Mouse (Mus musculus) limb, embryonic 11.5 days (tissue): Measurements from ENCODE around the gene Mcrs1. TPM values are rescaled to one million over a fixed set of nuclear protein-coding genes. Genes with fewer than 3 reads are reported as not detected.
A peak's percentile ranks its signal among the peaks of the same experiment; 100 is the strongest.

Experiments used
- ATAC-seq: fragments of 200-750 bp; cut with Nextera tagmentation; 2 replicates; pipeline ENCODE4 v1.8.0; 2017; ENCODE audit warnings: low read depth; ENCODE audit not compliant: insufficient number of reproducible peaks, low FRiP score, low TSS enrichment
- DNase-seq: peaks from one replicate; pipeline ENCODE4 v3.0.0-alpha.2; 2015; ENCODE audit warnings: low spot score
- H3K27ac ChIP-seq: fragments of 300-500 bp; sonication (generic); replicated peaks from 2 replicates; pipeline ENCODE4 v1.5.1; 2014; ENCODE audit warnings: low read depth, mild to moderate bottlenecking, low read length
- H3K27me3 ChIP-seq: fragments of 300-500 bp; sonication (generic); 2 replicates; pipeline ENCODE4 v1.6.1; 2014; ENCODE audit warnings: mild to moderate bottlenecking, low read length, mixed read lengths; ENCODE audit not compliant: control insufficient read depth, insufficient read depth
- H3K36me3 ChIP-seq: fragments of 300-500 bp; sonication (generic); 2 replicates; pipeline ENCODE4 v1.6.1; 2014; ENCODE audit warnings: mild to moderate bottlenecking, low read length, moderate library complexity, mixed read lengths; ENCODE audit not compliant: control insufficient read depth, insufficient read depth
- H3K4me1 ChIP-seq: fragments of 300-500 bp; sonication (generic); 2 replicates; pipeline ENCODE4 v1.6.1; 2014; ENCODE audit warnings: low read length, mixed read lengths; ENCODE audit not compliant: control insufficient read depth, insufficient read depth
- H3K4me2 ChIP-seq: fragments of 300-500 bp; sonication (generic); 2 replicates; pipeline ENCODE4 v1.6.1; 2014; ENCODE audit warnings: low read depth, mild to moderate bottlenecking, moderate library complexity; ENCODE audit not compliant: severe bottlenecking
- H3K4me3 ChIP-seq: fragments of 300-500 bp; sonication (generic); 2 replicates; pipeline ENCODE4 v1.5.1; 2014; ENCODE audit warnings: low read depth, low read length
- H3K9ac ChIP-seq: fragments of 300-500 bp; sonication (generic); 2 replicates; pipeline ENCODE4 v1.6.1; 2014; ENCODE audit warnings: mild to moderate bottlenecking, low read length
- H3K9me3 ChIP-seq: fragments of 300-500 bp; sonication (generic); 2 replicates; pipeline ENCODE4 v1.6.1; 2016; ENCODE audit warnings: low read length; ENCODE audit not compliant: control insufficient read depth
- WGBS: fragments of 180-500 bp; shearing (Covaris S2); extraction: QIAGEN DNeasy Blood & Tissue Kit; methylation state at CpG from one replicate; pipeline ENCODE4 v1.1.7; 2014; 5-methylcytosine and 5-hydroxymethylcytosine counted together
- polyA plus RNA-seq: library from polyadenylated mRNA; unstranded; fragments of >200 nt; fragmentation: Nextera tagmentation; extraction: Ambion mirVana; gene quantifications from 2 replicates; pipeline ENCODE4 v1.2.1, GENCODE M21; 2014

The Mcrs1 gene
- polyA plus RNA-seq, 1 experiment from 2014 or later: 168 TPM

- Histone ChIP-seq H3K9ac (no peak overlapping the region), H3K9me3 (no peaks in the 10 kb centered on the region), H3K4me3 (no peak overlapping the region), H3K27me3 (no peaks in the 10 kb centered on the region), H3K36me3 (peaks cover 11% of the 10 kb centered on the region; the same call in 1 of the 2 replicates), H3K4me1 (no peaks in the 10 kb centered on the region), H3K4me2 (no peak overlapping the region), H3K27ac (no peak overlapping the region)
- ATAC-seq (0 out of 2 replicates have a peak, but pooled peaks have one; percentile 40), DNase-seq (no peak)
- 92% methylated on average over 8 of the region's 10 CpGs for WGBS
Observed at GRCm38 (mm10) chr15:99242045-99242444, 9.7 kb downstream of the Mcrs1 start.

GRCm38 (mm10) chr15:99241249-99241648 lies 10.5 kb downstream of the Mcrs1 start:
- Histone ChIP-seq H3K9me3 (no peaks in the 10 kb centered on the region), H3K36me3 (peaks cover 10% of the 10 kb centered on the region; the same call in 1 of the 2 replicates)
- WGBS: 83% methylated on average over 4 of the region's 4 CpGs

GRCm38 (mm10) chr15:99240129-99240528 lies 11.6 kb downstream of the Mcrs1 start:
- ATAC-seq (no peak), DNase-seq (no peak)
- H3K27ac ChIP-seq: no peak overlapping the region
- 80% methylated on average over 4 of the region's 4 CpGs for WGBS
- peaks cover 7% of the 10 kb centered on the region; the same call in 1 of the 2 replicates for H3K36me3 ChIP-seq
- H3K27me3 ChIP-seq: no peaks in the 10 kb centered on the region
- no peaks in the 10 kb centered on the region for H3K4me1 ChIP-seq
- no peak overlapping the region for H3K4me3 ChIP-seq
- H3K9ac ChIP-seq: no peak overlapping the region
- H3K9me3 ChIP-seq: no peaks in the 10 kb centered on the region
- no peak overlapping the region for H3K4me2 ChIP-seq

More at GRCm38 (mm10) chr15:99241249-99241648, 10.5 kb downstream of the Mcrs1 start:
- Histone ChIP-seq H3K4me2 (no peak overlapping the region), H3K9ac (no peak overlapping the region), H3K4me3 (no peak overlapping the region), H3K27me3 (no peaks in the 10 kb centered on the region), H3K27ac (no peak overlapping the region), H3K4me1 (no peaks in the 10 kb centered on the region)
- DNase-seq: no peak
- ATAC-seq: no peak

- Histone ChIP-seq H3K4me2 (no peak overlapping the region), H3K27me3 (no peaks in the 10 kb centered on the region), H3K36me3 (no peaks in the 10 kb centered on the region; the same call in 1 of the 2 replicates), H3K4me1 (no peaks in the 10 kb centered on the region), H3K9me3 (no peaks in the 10 kb centered on the region), H3K27ac (no peak overlapping the region), H3K9ac (0 out of 2 replicates have a peak overlapping the region, but pooled peaks have one; percentile 2), H3K4me3 (no peak overlapping the region)
- no peak for DNase-seq
- ATAC-seq: no peak
- 57% methylated on average over 11 of the region's 11 CpGs for WGBS
Observed at GRCm38 (mm10) chr15:99238006-99238405, 13.8 kb downstream of the Mcrs1 start.

GRCm38 (mm10) chr15:99234326-99235010 lies 17.3 kb downstream of the Mcrs1 start:
- Histone ChIP-seq H3K36me3 (no peaks in the 10 kb centered on the region), H3K9ac (no peak overlapping the region), H3K9me3 (no peaks in the 10 kb centered on the region), H3K27me3 (peaks cover 9% of the 10 kb centered on the region; the same call in 1 of the 2 replicates), H3K4me1 (no peaks in the 10 kb centered on the region), H3K27ac (no peak overlapping the region), H3K4me3 (no peak overlapping the region), H3K4me2 (no peak overlapping the region)
- ATAC-seq (no peak), DNase-seq (no peak)
- WGBS: 65% methylated on average over 12 of the region's 12 CpGs

- Histone ChIP-seq H3K4me2 (no peak overlapping the region), H3K9ac (no peak overlapping the region), H3K9me3 (no peaks in the 10 kb centered on the region), H3K27me3 (peaks cover 12% of the 10 kb centered on the region; the same call in 1 of the 2 replicates), H3K36me3 (no peaks in the 10 kb centered on the region), H3K27ac (no peak overlapping the region), H3K4me1 (no peaks in the 10 kb centered on the region), H3K4me3 (no peak overlapping the region)
- ATAC-seq (no peak), DNase-seq (no peak)
- 64% methylated on average over 17 of the region's 17 CpGs for WGBS
Observed at GRCm38 (mm10) chr15:99233719-99234118, 18.0 kb downstream of the Mcrs1 start.

GRCm38 (mm10) chr15:99231998-99232397 lies 19.8 kb downstream of the Mcrs1 start:
- no peaks in the 10 kb centered on the region for H3K36me3 ChIP-seq
- no peaks in the 10 kb centered on the region for H3K9me3 ChIP-seq
- no peak overlapping the region for H3K27ac ChIP-seq
- DNase-seq (no peak), ATAC-seq (no peak)
- H3K4me2 ChIP-seq: no peak overlapping the region
- H3K9ac ChIP-seq: no peak overlapping the region
- H3K27me3 ChIP-seq: peaks cover 26% of the 10 kb centered on the region
- no peak overlapping the region for H3K4me3 ChIP-seq
- 67% methylated on average over 10 of the region's 10 CpGs for WGBS
- H3K4me1 ChIP-seq: no peaks in the 10 kb centered on the region

GRCm38 (mm10) chr15:99226090-99226489 lies 25.7 kb downstream of the Mcrs1 start:
- ATAC-seq (no peak), DNase-seq (no peak)
- Histone ChIP-seq H3K27ac (no peak overlapping the region), H3K9me3 (no peaks in the 10 kb centered on the region), H3K36me3 (no peaks in the 10 kb centered on the region), H3K27me3 (peaks cover 74% of the 10 kb centered on the region), H3K4me3 (no peak overlapping the region), H3K4me1 (peaks cover 25% of the 10 kb centered on the region), H3K9ac (no peak overlapping the region), H3K4me2 (no peak overlapping the region)
- 16% methylated on average over 14 of the region's 14 CpGs for WGBS
